Mouse (Mus musculus): ENCODE measurements at regions not wholly inside any gene's neighbourhood (a gene's known extent, or its start where the extent isn't known, plus 50 kb on each side); places are given as distances from the start of the nearest gene placed in this dataset.

DNA sequence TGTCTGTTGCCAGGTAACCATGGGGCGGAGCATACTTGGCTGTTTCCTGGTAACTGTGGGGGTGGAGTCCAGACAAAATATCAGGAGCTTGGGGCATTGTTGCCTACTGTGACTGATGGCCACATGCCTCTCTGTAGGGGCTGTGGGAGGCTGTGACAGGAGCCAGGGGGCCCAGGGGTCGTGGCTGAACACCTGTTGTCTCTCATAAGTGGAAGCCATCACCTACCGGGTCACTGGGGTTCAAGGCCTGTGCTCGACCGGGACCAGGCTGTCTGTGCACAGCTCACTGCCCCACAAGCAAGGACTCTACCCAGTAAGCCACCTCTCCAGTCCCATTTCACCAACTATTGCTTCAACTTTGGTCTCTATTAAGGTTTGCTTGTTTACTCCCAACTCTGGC lies 196.4 kb upstream of the Egln3 start:
- no peak overlapping the region for H3K9ac ChIP-seq (ENCODE audit: low read length)
- no peaks in the 10 kb centered on the region for H3K4me1 ChIP-seq (ENCODE audit: control insufficient read depth, insufficient read depth, low read length)
- ATAC-seq (ENCODE audit: insufficient read depth, low FRiP score), result no peak
- H3K4me2 ChIP-seq (ENCODE audit: low read depth, low read length), result no peak overlapping the region
- no peaks in the 10 kb centered on the region for H3K9me3 ChIP-seq (replicated peaks; ENCODE audit: control insufficient read depth, low read length)
- H3K27me3 ChIP-seq (ENCODE audit: control insufficient read depth, insufficient read depth, low read length), result no peaks in the 10 kb centered on the region
- no peak overlapping the region for H3K27ac ChIP-seq (ENCODE audit: low read length)
- no peak overlapping the region for H3K4me3 ChIP-seq (replicated peaks; ENCODE audit: low read length)
- 64% methylated on average over 5 of the region's 5 CpGs for WGBS
- H3K36me3 ChIP-seq (ENCODE audit: control insufficient read depth, insufficient read depth, low read length), result no peaks in the 10 kb centered on the region

DNA sequence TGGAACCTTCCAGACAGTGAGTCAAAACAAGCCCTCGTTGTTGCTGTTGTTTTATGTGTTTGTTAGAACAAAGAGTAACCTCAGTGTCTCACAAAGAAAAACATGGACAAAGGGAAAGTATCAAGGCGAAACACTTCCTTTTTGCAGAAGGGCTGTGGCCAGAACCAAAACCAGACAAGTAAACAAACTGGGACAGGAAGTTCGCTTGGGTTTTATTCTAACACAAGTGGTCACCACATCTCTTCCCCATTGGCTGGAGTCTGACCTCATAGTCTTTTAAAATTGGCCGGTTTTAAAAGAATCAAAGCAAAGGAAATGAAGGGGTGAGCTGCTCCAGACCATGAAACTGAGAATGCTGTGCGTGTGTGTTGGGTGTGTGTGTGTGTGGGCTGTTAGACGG lies 194.4 kb upstream of the Egln3 start:
- Histone ChIP-seq H3K9ac (ENCODE audit: low read length) (no peak overlapping the region), H3K9me3 (replicated peaks; ENCODE audit: control insufficient read depth, low read length) (no peaks in the 10 kb centered on the region), H3K4me3 (replicated peaks; ENCODE audit: low read length) (no peak overlapping the region), H3K27ac (ENCODE audit: low read length) (no peak overlapping the region), H3K4me2 (ENCODE audit: low read depth, low read length) (no peak overlapping the region), H3K36me3 (ENCODE audit: control insufficient read depth, insufficient read depth, low read length) (no peaks in the 10 kb centered on the region), H3K27me3 (ENCODE audit: control insufficient read depth, insufficient read depth, low read length) (no peaks in the 10 kb centered on the region), H3K4me1 (ENCODE audit: control insufficient read depth, insufficient read depth, low read length) (no peaks in the 10 kb centered on the region)
- no peak for ATAC-seq (ENCODE audit: insufficient read depth, low FRiP score)
- 50% methylated on average over 6 of the region's 6 CpGs for WGBS

DNA sequence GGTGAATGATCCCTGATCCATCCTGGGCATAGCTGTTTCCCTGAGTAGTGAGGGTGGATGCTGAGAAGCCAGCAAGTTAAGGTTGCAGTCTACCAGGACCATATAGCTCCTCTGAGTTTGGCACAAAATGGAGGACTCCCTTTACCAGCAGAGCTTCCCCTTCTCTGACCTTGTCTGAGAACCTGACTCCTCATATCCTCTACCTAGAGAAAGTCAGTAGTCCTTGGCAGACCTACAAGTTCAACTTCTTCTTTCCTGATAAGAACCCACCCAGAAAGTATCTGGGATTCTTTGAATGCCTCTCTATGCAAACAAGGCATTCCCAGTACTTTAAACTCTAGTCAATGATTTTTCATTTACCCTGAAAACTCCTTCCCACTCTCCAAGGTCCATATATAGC lies 193.3 kb upstream of the Egln3 start:
- H3K27ac ChIP-seq (ENCODE audit: low read length), result no peak overlapping the region
- H3K4me3 ChIP-seq (replicated peaks; ENCODE audit: low read length), result no peak overlapping the region
- no peak overlapping the region for H3K4me2 ChIP-seq (ENCODE audit: low read depth, low read length)
- no peak overlapping the region for H3K9ac ChIP-seq (ENCODE audit: low read length)
- H3K9me3 ChIP-seq (replicated peaks; ENCODE audit: control insufficient read depth, low read length), result no peaks in the 10 kb centered on the region
- no peaks in the 10 kb centered on the region for H3K27me3 ChIP-seq (ENCODE audit: control insufficient read depth, insufficient read depth, low read length)
- ATAC-seq (ENCODE audit: insufficient read depth, low FRiP score), result no peak
- no peaks in the 10 kb centered on the region for H3K36me3 ChIP-seq (ENCODE audit: control insufficient read depth, insufficient read depth, low read length)
- no peaks in the 10 kb centered on the region for H3K4me1 ChIP-seq (ENCODE audit: control insufficient read depth, insufficient read depth, low read length)

DNA sequence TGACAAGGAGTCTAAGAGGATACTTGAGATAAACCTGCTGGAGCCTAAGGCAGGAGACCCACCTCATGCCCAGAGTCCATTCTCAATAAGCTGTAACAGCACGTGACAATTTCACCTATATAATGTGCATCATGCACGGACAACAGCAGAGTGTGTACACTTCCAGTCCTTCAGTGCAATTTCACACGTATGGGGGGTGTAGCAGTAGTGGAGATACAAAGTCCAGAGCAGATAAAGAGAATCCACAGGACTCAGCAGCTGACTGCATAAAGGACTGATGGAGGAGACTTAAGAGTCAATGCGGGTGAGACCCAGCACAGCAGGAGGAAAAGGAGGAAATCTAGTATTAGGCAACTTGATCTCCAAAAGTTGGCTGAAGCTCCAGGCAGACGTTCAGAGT lies 192.7 kb upstream of the Egln3 start:
- no peaks in the 10 kb centered on the region for H3K4me1 ChIP-seq (ENCODE audit: control insufficient read depth, insufficient read depth, low read length)
- WGBS, result 56% methylated on average over 5 of the region's 5 CpGs
- H3K4me3 ChIP-seq (replicated peaks; ENCODE audit: low read length), result no peak overlapping the region
- no peak overlapping the region for H3K4me2 ChIP-seq (ENCODE audit: low read depth, low read length)
- ATAC-seq (ENCODE audit: insufficient read depth, low FRiP score), result 0 out of 2 replicates have a peak, but pooled peaks have one; percentile 47
- no peak overlapping the region for H3K27ac ChIP-seq (ENCODE audit: low read length)
- no peaks in the 10 kb centered on the region for H3K36me3 ChIP-seq (ENCODE audit: control insufficient read depth, insufficient read depth, low read length)
- no peaks in the 10 kb centered on the region for H3K27me3 ChIP-seq (ENCODE audit: control insufficient read depth, insufficient read depth, low read length)
- no peaks in the 10 kb centered on the region for H3K9me3 ChIP-seq (replicated peaks; ENCODE audit: control insufficient read depth, low read length)
- H3K9ac ChIP-seq (ENCODE audit: low read length), result no peak overlapping the region

DNA sequence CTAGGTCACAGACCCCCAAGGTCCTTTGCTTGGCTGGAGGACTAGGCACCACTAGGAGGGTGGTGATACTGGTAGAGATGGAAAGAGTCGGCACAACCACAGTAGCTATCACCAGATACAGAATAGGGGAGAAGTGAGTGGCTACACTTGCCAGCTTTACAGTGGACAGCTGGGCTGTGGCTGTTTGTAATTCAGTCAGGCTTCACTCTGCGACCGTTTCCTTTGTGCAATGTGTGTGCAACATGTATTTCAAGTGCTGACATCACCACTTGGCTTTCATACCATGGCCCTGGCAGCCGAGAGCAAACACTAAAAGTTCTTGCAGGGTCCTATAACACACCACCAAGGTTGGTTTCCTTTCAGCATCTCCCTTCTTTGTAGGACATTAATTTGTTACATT lies 181.7 kb upstream of the Egln3 start:
- no peak for ATAC-seq (ENCODE audit: insufficient read depth, low FRiP score)
- H3K36me3 ChIP-seq (ENCODE audit: control insufficient read depth, insufficient read depth, low read length), result no peaks in the 10 kb centered on the region
- WGBS, result 34% methylated on average over 4 of the region's 4 CpGs
- H3K4me1 ChIP-seq (ENCODE audit: control insufficient read depth, insufficient read depth, low read length), result 0 out of 2 replicates have a peak, but pooled peaks cover 8% of the 10 kb centered on the region
- no peak overlapping the region for H3K4me2 ChIP-seq (ENCODE audit: low read depth, low read length)
- no peaks in the 10 kb centered on the region for H3K27me3 ChIP-seq (ENCODE audit: control insufficient read depth, insufficient read depth, low read length)
- no peak overlapping the region for H3K4me3 ChIP-seq (replicated peaks; ENCODE audit: low read length)
- no peak overlapping the region for H3K9ac ChIP-seq (ENCODE audit: low read length)
- H3K27ac ChIP-seq (ENCODE audit: low read length), result no peak overlapping the region
- H3K9me3 ChIP-seq (replicated peaks; ENCODE audit: control insufficient read depth, low read length), result no peaks in the 10 kb centered on the region

DNA sequence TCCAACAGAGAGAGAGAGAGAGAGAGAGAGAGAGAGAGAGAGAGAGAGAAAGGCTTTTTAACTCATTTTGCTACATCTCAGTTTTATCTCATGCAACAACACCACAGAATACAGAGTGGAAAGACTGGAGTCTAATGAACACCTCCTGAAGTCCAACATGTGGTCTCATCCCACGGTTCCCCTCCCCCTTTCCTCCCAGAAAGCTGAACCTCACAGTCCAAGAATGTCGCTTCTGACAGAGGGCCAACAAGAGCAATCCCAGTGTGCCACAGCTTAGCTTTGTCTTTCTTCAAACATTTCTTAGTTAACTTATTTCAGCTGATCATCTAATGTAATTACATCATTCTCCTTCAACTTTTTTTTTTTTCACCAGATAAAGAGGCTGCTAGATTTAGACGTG lies 180.5 kb upstream of the Egln3 start:
- Histone ChIP-seq H3K27me3 (ENCODE audit: control insufficient read depth, insufficient read depth, low read length) (no peaks in the 10 kb centered on the region), H3K27ac (ENCODE audit: low read length) (no peak overlapping the region), H3K4me2 (ENCODE audit: low read depth, low read length) (no peak overlapping the region), H3K4me1 (ENCODE audit: control insufficient read depth, insufficient read depth, low read length) (0 out of 2 replicates have a peak, but pooled peaks cover 8% of the 10 kb centered on the region), H3K4me3 (replicated peaks; ENCODE audit: low read length) (no peak overlapping the region), H3K9me3 (replicated peaks; ENCODE audit: control insufficient read depth, low read length) (no peaks in the 10 kb centered on the region), H3K9ac (ENCODE audit: low read length) (no peak overlapping the region), H3K36me3 (ENCODE audit: control insufficient read depth, insufficient read depth, low read length) (no peaks in the 10 kb centered on the region)
- no peak for ATAC-seq (ENCODE audit: insufficient read depth, low FRiP score)
- WGBS, result 43% methylated on average over 3 of the region's 3 CpGs

DNA sequence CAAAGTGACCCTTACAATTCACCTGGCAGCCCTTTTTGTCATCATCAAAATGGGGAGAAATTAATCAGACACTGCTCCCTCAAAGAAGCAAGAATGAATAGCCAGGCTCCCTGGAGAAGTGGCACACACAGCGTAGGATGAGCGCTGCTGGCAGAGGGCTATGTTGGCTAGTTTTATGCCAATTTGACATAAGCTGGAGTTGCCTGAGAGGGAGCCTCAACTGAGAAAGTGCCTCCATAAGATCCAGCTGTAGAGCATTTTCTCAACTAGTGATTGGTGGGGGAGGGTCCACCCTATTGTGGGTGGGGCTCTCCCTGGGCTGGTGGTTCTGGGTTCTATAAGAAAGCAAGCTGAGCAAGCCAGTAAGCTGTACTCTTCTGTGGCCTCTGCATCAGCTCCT lies 179.3 kb upstream of the Egln3 start:
- 0 out of 2 replicates have a peak, but pooled peaks cover 8% of the 10 kb centered on the region for H3K4me1 ChIP-seq (ENCODE audit: control insufficient read depth, insufficient read depth, low read length)
- no peak overlapping the region for H3K27ac ChIP-seq (ENCODE audit: low read length)
- ATAC-seq (ENCODE audit: insufficient read depth, low FRiP score), result no peak
- 99% methylated on average over 2 of the region's 2 CpGs for WGBS
- no peak overlapping the region for H3K4me3 ChIP-seq (replicated peaks; ENCODE audit: low read length)
- no peak overlapping the region for H3K4me2 ChIP-seq (ENCODE audit: low read depth, low read length)
- H3K9ac ChIP-seq (ENCODE audit: low read length), result no peak overlapping the region
- no peaks in the 10 kb centered on the region for H3K36me3 ChIP-seq (ENCODE audit: control insufficient read depth, insufficient read depth, low read length)
- H3K9me3 ChIP-seq (replicated peaks; ENCODE audit: control insufficient read depth, low read length), result 0 out of 2 replicates have a peak, but pooled peaks cover 6% of the 10 kb centered on the region
- H3K27me3 ChIP-seq (ENCODE audit: control insufficient read depth, insufficient read depth, low read length), result no peaks in the 10 kb centered on the region

DNA sequence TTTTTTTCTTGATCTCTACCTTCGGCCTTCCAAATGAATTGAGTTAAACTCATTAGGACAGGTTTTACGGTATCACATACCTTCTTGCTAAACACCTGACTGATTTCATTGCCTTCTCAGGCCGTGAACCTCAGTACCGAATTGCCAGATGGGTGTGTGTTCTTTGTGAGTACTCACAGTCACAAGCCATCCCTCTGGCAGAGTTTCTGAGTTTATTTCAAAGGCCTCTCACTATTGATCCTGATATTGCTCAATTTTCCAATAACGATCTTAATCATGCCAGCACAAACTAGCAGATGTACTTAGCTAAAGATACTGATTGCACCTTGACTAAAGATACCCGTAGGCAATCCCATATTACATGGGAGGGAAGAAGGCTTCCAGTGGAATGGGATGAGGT lies 178.4 kb upstream of the Egln3 start:
- Histone ChIP-seq H3K9ac (ENCODE audit: low read length) (no peak overlapping the region), H3K4me3 (replicated peaks; ENCODE audit: low read length) (no peak overlapping the region), H3K27me3 (ENCODE audit: control insufficient read depth, insufficient read depth, low read length) (no peaks in the 10 kb centered on the region), H3K36me3 (ENCODE audit: control insufficient read depth, insufficient read depth, low read length) (no peaks in the 10 kb centered on the region), H3K27ac (ENCODE audit: low read length) (no peak overlapping the region), H3K4me1 (ENCODE audit: control insufficient read depth, insufficient read depth, low read length) (0 out of 2 replicates have a peak, but pooled peaks cover 3% of the 10 kb centered on the region), H3K4me2 (ENCODE audit: low read depth, low read length) (no peak overlapping the region), H3K9me3 (replicated peaks; ENCODE audit: control insufficient read depth, low read length) (0 out of 2 replicates have a peak, but pooled peaks cover 6% of the 10 kb centered on the region)
- ATAC-seq (ENCODE audit: insufficient read depth, low FRiP score), result no peak
- 90% methylated on average over 6 of the region's 6 CpGs for WGBS

DNA sequence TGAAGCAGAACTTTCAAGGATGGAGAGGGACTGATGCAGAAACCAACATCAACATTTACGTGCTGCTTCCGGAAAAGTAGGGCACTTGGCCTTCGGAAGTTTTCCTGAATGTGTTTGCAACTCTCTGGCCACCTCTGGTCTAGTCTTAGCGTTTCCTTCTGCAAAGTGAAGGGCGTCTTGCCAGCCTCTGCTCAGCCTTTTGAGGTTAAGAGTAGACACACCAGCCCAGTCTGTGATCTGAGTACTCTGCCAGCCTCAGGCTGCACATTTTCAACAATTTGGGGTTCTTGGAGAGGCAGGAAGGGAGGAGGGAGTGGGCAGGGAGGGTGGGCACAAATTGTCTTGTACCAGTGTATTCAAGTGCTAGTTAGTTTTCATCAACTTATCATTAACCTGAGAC lies 176.7 kb upstream of the Egln3 start:
- H3K4me1 ChIP-seq (ENCODE audit: control insufficient read depth, insufficient read depth, low read length), result 0 out of 2 replicates have a peak, but pooled peaks cover 1% of the 10 kb centered on the region
- H3K27me3 ChIP-seq (ENCODE audit: control insufficient read depth, insufficient read depth, low read length), result no peaks in the 10 kb centered on the region
- H3K4me3 ChIP-seq (replicated peaks; ENCODE audit: low read length), result no peak overlapping the region
- WGBS, result 86% methylated on average over 5 of the region's 5 CpGs
- H3K4me2 ChIP-seq (ENCODE audit: low read depth, low read length), result no peak overlapping the region
- H3K36me3 ChIP-seq (ENCODE audit: control insufficient read depth, insufficient read depth, low read length), result no peaks in the 10 kb centered on the region
- H3K27ac ChIP-seq (ENCODE audit: low read length), result no peak overlapping the region
- H3K9me3 ChIP-seq (replicated peaks; ENCODE audit: control insufficient read depth, low read length), result 0 out of 2 replicates have a peak, but pooled peaks cover 6% of the 10 kb centered on the region
- H3K9ac ChIP-seq (ENCODE audit: low read length), result no peak overlapping the region
- no peak for ATAC-seq (ENCODE audit: insufficient read depth, low FRiP score)

DNA sequence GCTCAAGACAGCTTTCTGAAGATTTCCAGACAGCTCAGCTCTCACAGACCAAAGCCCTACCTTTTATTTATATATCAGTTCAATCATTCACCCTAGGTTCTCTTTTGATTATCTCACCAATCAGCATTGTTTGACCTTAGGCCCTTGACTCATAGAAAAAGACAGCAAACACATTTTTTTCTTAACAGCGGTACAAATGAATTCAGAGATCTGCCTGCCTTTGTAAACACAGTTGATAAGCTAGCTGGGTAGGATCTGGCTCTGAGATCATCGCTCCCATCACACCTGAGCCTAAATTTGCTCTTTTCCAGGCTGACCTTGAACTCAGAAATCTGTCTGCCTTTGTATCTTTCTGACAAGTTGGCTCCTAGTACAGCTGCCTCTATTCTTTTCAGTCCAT lies 174.9 kb upstream of the Egln3 start:
- Histone ChIP-seq H3K27me3 (ENCODE audit: control insufficient read depth, insufficient read depth, low read length) (no peaks in the 10 kb centered on the region), H3K4me1 (ENCODE audit: control insufficient read depth, insufficient read depth, low read length) (no peaks in the 10 kb centered on the region), H3K9me3 (replicated peaks; ENCODE audit: control insufficient read depth, low read length) (0 out of 2 replicates have a peak, but pooled peaks cover 6% of the 10 kb centered on the region), H3K9ac (ENCODE audit: low read length) (no peak overlapping the region), H3K4me2 (ENCODE audit: low read depth, low read length) (no peak overlapping the region), H3K36me3 (ENCODE audit: control insufficient read depth, insufficient read depth, low read length) (no peaks in the 10 kb centered on the region), H3K27ac (ENCODE audit: low read length) (no peak overlapping the region), H3K4me3 (replicated peaks; ENCODE audit: low read length) (no peak overlapping the region)
- ATAC-seq (ENCODE audit: insufficient read depth, low FRiP score), result no peak
- WGBS, result 46% methylated on average over 2 of the region's 2 CpGs

All from stomach, embryonic 16.5 days (tissue).